Mouse (Mus musculus): ENCODE results near the gene Slc26a6. TPM values are rescaled to one million over a fixed set of nuclear protein-coding genes. Genes with fewer than 3 reads are reported as not detected.

Slc26a6 gene
- total RNA-seq, 4 experiments from 2014 or later, result 10.9 to 21.0 (median 16.6) TPM

GRCm38 (mm10) chr9:108845390-108845789 lies 7.7 kb upstream of the Slc26a6 start:
- no peak for DNase-seq (ENCODE audit: low spot score in 2 of 2)

- no peak for DNase-seq (ENCODE audit: low spot score in 2 of 2)
These were observed 5.7 kb upstream of the Slc26a6 start for GRCm38 (mm10) chr9:108847374-108847773.

- no peak for DNase-seq (ENCODE audit: low spot score in 2 of 2)
These were observed 4.7 kb upstream of the Slc26a6 start for GRCm38 (mm10) chr9:108848419-108848818.

GRCm38 (mm10) chr9:108853635-108854240 lies 655 bp downstream of the Slc26a6 start:
- DNase-seq (ENCODE audit: low spot score in 2 of 2), result peak in 1 of 2 experiments; percentile 92

- DNase-seq (ENCODE audit: low spot score in 2 of 2), result peak; percentile 81 to 82
These were observed 1.2 kb downstream of the Slc26a6 start for GRCm38 (mm10) chr9:108854241-108854696.

GRCm38 (mm10) chr9:108855335-108855734 lies 2.3 kb downstream of the Slc26a6 start:
- DNase-seq (ENCODE audit: low spot score in 2 of 2), result no peak

- DNase-seq (ENCODE audit: low spot score in 2 of 2), result no peak
These were observed 5.9 kb downstream of the Slc26a6 start for GRCm38 (mm10) chr9:108858792-108859527.

- DNase-seq (ENCODE audit: low spot score in 2 of 2), result no peak
These were observed 59.2 kb downstream of the Slc26a6 start for GRCm38 (mm10) chr9:108912308-108912707.

- DNase-seq (ENCODE audit: low spot score in 2 of 2), result no peak
These were observed 60.1 kb downstream of the Slc26a6 start for GRCm38 (mm10) chr9:108913161-108913560.

- DNase-seq (ENCODE audit: low spot score in 2 of 2), result no peak
These were observed 60.5 kb downstream of the Slc26a6 start for GRCm38 (mm10) chr9:108913621-108914020.

GRCm38 (mm10) chr9:108914491-108914890 lies 61.4 kb downstream of the Slc26a6 start, which contains the start of gene Tmem89:
TSS of gene Tmem89 (plus strand) at chr9:108914619.
- peak; percentile 15 to 73 for DNase-seq (ENCODE audit: low spot score in 2 of 2)

- DNase-seq (ENCODE audit: low spot score in 2 of 2), result no peak
These were observed 72.8 kb downstream of the Slc26a6 start for GRCm38 (mm10) chr9:108925897-108926296.

- no peak for DNase-seq (ENCODE audit: low spot score in 2 of 2)
These were observed 75.3 kb downstream of the Slc26a6 start for GRCm38 (mm10) chr9:108928424-108928823.

- DNase-seq (ENCODE audit: low spot score in 2 of 2), result no peak
These were observed 82.9 kb downstream of the Slc26a6 start for GRCm38 (mm10) chr9:108935991-108936390.

- peak; percentile 89 for DNase-seq (ENCODE audit: low spot score in 2 of 2)
These were observed 83.6 kb downstream of the Slc26a6 start, which contains the start of gene Uqcrc1 for GRCm38 (mm10) chr9:108936418-108937364. TSS of gene Uqcrc1 (plus strand) at chr9:108936633.

GRCm38 (mm10) chr9:108945111-108945510 lies 92.0 kb downstream of the Slc26a6 start:
- DNase-seq (ENCODE audit: low spot score in 2 of 2), result no peak

- no peak for DNase-seq (ENCODE audit: low spot score in 2 of 2)
These were observed 92.5 kb downstream of the Slc26a6 start for GRCm38 (mm10) chr9:108945608-108946007.

- DNase-seq (ENCODE audit: low spot score in 2 of 2), result no peak
These were observed 96.3 kb downstream of the Slc26a6 start for GRCm38 (mm10) chr9:108949231-108949966.

GRCm38 (mm10) chr9:108949967-108950728 lies 97.1 kb downstream of the Slc26a6 start:
- no peak for DNase-seq (ENCODE audit: low spot score in 2 of 2)

GRCm38 (mm10) chr9:108953081-108953636 lies 100.1 kb downstream of the Slc26a6 start, which contains the start of gene Col7a1:
TSS of gene Col7a1 (plus strand) at chr9:108953586.
- DNase-seq (ENCODE audit: low spot score in 2 of 2), result no peak

Data from left cerebral cortex, adult 8-10 months (tissue).